Mouse (Mus musculus): ENCODE data around the gene Arhgap27. TPM values are rescaled to one million over a fixed set of nuclear protein-coding genes. Genes with fewer than 3 reads are reported as not detected.

Arhgap27 gene
- polyA plus RNA-seq, 1 experiment from 2014 or later, result 3.4 TPM

DNA sequence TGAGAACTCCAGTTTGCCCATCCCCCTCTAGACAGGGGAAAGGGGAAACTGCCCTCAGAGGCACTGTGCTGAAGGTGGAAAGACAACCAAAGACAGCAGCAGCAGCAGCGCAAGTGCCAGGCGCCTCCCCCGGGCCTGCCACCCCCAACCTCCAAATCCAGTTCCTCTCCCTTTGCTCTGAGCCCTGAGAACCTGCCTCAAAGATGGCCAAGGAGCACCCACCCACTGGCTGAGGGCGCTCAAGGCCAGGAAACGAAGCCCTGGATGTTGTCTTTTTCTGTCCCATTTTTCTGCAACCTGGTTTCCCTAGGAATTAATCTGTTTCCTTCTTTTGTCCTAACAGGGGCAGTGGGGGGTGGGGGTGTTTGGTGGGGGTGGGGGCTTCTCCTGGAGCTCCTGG, 843 bp upstream of the Arhgap27 start:
- H3K27me3 ChIP-seq (ENCODE audit: control insufficient read depth, insufficient read depth, low read length), result peaks cover 45% of the 10 kb centered on the region
- no peak overlapping the region for H3K9ac ChIP-seq (ENCODE audit: low read depth, low read length)
- no peak for ATAC-seq (replicated peaks; ENCODE audit: insufficient number of reproducible peaks, low FRiP score, low TSS enrichment)
- 0 out of 2 replicates have a peak overlapping the region, but pooled peaks have one; percentile 13 for H3K27ac ChIP-seq (ENCODE audit: low read depth, low read length)
- WGBS (ENCODE audit: insufficient replicate concordance), result 34% methylated on average over 5 of the region's 5 CpGs
- no peak overlapping the region for H3K4me3 ChIP-seq (ENCODE audit: low read depth, low read length)
- no peak overlapping the region; the same call in 1 of the 2 replicates for H3K4me2 ChIP-seq
- no peaks in the 10 kb centered on the region; the same call in 1 of the 2 replicates for H3K36me3 ChIP-seq (ENCODE audit: control insufficient read depth, insufficient read depth, low read length)
- H3K4me1 ChIP-seq (ENCODE audit: control insufficient read depth, insufficient read depth, low read length), result peaks cover 26% of the 10 kb centered on the region
- no peaks in the 10 kb centered on the region for H3K9me3 ChIP-seq (replicated peaks; ENCODE audit: control insufficient read depth, low read length)

GRCm38 (mm10) chr11:103362521-103363181, 841 bp downstream of the Arhgap27 start:
- Histone ChIP-seq H3K4me3 (ENCODE audit: low read depth, low read length) (peak overlapping the region; percentile 53), H3K27me3 (ENCODE audit: control insufficient read depth, insufficient read depth, low read length) (peaks cover 55% of the 10 kb centered on the region), H3K36me3 (ENCODE audit: control insufficient read depth, insufficient read depth, low read length) (no peaks in the 10 kb centered on the region; the same call in 1 of the 2 replicates), H3K27ac (ENCODE audit: low read depth, low read length) (peak overlapping the region; percentile 70), H3K4me1 (ENCODE audit: control insufficient read depth, insufficient read depth, low read length) (peaks cover 26% of the 10 kb centered on the region), H3K4me2 (peak overlapping the region; percentile 93), H3K9me3 (replicated peaks; ENCODE audit: control insufficient read depth, low read length) (no peaks in the 10 kb centered on the region), H3K9ac (ENCODE audit: low read depth, low read length) (peak overlapping the region; percentile 70)
- no peak for ATAC-seq (replicated peaks; ENCODE audit: insufficient number of reproducible peaks, low FRiP score, low TSS enrichment)
- WGBS (ENCODE audit: insufficient replicate concordance), result under 1% methylated on average over 33 of the region's 33 CpGs

GRCm38 (mm10) chr11:103362054-103362432, 1.4 kb downstream of the Arhgap27 start:
- Histone ChIP-seq H3K36me3 (ENCODE audit: control insufficient read depth, insufficient read depth, low read length) (no peaks in the 10 kb centered on the region; the same call in 1 of the 2 replicates), H3K4me2 (peak overlapping the region; percentile 93), H3K27ac (ENCODE audit: low read depth, low read length) (no peak overlapping the region), H3K9me3 (replicated peaks; ENCODE audit: control insufficient read depth, low read length) (no peaks in the 10 kb centered on the region), H3K27me3 (ENCODE audit: control insufficient read depth, insufficient read depth, low read length) (peaks cover 59% of the 10 kb centered on the region), H3K9ac (ENCODE audit: low read depth, low read length) (no peak overlapping the region), H3K4me1 (ENCODE audit: control insufficient read depth, insufficient read depth, low read length) (peaks cover 26% of the 10 kb centered on the region), H3K4me3 (ENCODE audit: low read depth, low read length) (peak overlapping the region; percentile 53)
- 0 out of 2 replicates have a peak, but pooled peaks have one; percentile 16 for ATAC-seq (replicated peaks; ENCODE audit: insufficient number of reproducible peaks, low FRiP score, low TSS enrichment)
- WGBS (ENCODE audit: insufficient replicate concordance), result 2% methylated on average over 13 of the region's 13 CpGs

DNA sequence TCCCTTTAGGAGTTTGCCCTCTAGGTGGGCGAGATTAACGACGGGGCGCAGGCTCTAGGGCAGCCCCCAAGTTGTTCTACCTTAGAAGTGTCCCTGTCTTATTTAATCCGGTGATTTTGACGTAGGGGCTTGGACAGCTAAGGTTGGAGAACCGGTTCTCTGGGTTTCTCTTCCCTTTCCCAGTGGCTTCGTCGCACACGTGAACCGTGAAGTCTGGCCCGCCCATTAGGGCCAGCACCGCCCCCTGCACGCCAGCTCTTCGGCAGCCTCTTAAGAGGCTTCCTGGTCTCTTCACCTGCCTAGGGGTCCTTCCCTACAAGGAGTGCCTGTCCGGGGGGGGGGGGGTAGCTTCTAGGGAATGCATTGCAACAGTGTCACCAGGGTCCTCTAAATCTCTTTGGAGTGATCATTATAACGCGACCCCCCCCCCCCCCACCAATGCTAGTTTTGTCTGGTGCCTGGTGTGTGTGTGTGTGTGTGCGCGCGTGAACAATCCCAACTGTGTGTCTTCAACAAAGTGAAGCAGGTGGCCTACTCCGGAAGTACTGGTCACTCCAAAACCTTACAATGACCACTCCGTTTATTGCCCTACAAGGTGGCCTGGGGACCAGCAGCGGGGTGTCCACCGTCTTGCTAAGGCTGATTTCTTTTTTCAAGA, 2.0 kb downstream of the Arhgap27 start:
- no peak for ATAC-seq (replicated peaks; ENCODE audit: insufficient number of reproducible peaks, low FRiP score, low TSS enrichment)
- no peak overlapping the region for H3K9ac ChIP-seq (ENCODE audit: low read depth, low read length)
- peaks cover 26% of the 10 kb centered on the region for H3K4me1 ChIP-seq (ENCODE audit: control insufficient read depth, insufficient read depth, low read length)
- no peak overlapping the region for H3K27ac ChIP-seq (ENCODE audit: low read depth, low read length)
- H3K27me3 ChIP-seq (ENCODE audit: control insufficient read depth, insufficient read depth, low read length), result peaks cover 63% of the 10 kb centered on the region
- 4% methylated on average over 25 of the region's 25 CpGs for WGBS (ENCODE audit: insufficient replicate concordance)
- peak overlapping the region; percentile 53 for H3K4me3 ChIP-seq (ENCODE audit: low read depth, low read length)
- H3K9me3 ChIP-seq (replicated peaks; ENCODE audit: control insufficient read depth, low read length), result no peaks in the 10 kb centered on the region
- H3K4me2 ChIP-seq, result peak overlapping the region; percentile 93
- no peaks in the 10 kb centered on the region; the same call in 1 of the 2 replicates for H3K36me3 ChIP-seq (ENCODE audit: control insufficient read depth, insufficient read depth, low read length)

- Histone ChIP-seq H3K27me3 (ENCODE audit: control insufficient read depth, insufficient read depth, low read length) (peaks cover 71% of the 10 kb centered on the region), H3K36me3 (ENCODE audit: control insufficient read depth, insufficient read depth, low read length) (no peaks in the 10 kb centered on the region), H3K4me3 (ENCODE audit: low read depth, low read length) (peak overlapping the region; percentile 55), H3K27ac (ENCODE audit: low read depth, low read length) (no peak overlapping the region), H3K4me2 (peak overlapping the region; percentile 93), H3K4me1 (ENCODE audit: control insufficient read depth, insufficient read depth, low read length) (peaks cover 32% of the 10 kb centered on the region), H3K9me3 (replicated peaks; ENCODE audit: control insufficient read depth, low read length) (no peaks in the 10 kb centered on the region), H3K9ac (ENCODE audit: low read depth, low read length) (peak overlapping the region; percentile 70)
- ATAC-seq (replicated peaks; ENCODE audit: insufficient number of reproducible peaks, low FRiP score, low TSS enrichment), result no peak
- 3% methylated on average over 47 of the region's 48 CpGs for whole genome bisulfite sequencing (ENCODE audit: insufficient replicate concordance)
Observed at GRCm38 (mm10) chr11:103360661-103361081, 2.8 kb downstream of the Arhgap27 start.

DNA sequence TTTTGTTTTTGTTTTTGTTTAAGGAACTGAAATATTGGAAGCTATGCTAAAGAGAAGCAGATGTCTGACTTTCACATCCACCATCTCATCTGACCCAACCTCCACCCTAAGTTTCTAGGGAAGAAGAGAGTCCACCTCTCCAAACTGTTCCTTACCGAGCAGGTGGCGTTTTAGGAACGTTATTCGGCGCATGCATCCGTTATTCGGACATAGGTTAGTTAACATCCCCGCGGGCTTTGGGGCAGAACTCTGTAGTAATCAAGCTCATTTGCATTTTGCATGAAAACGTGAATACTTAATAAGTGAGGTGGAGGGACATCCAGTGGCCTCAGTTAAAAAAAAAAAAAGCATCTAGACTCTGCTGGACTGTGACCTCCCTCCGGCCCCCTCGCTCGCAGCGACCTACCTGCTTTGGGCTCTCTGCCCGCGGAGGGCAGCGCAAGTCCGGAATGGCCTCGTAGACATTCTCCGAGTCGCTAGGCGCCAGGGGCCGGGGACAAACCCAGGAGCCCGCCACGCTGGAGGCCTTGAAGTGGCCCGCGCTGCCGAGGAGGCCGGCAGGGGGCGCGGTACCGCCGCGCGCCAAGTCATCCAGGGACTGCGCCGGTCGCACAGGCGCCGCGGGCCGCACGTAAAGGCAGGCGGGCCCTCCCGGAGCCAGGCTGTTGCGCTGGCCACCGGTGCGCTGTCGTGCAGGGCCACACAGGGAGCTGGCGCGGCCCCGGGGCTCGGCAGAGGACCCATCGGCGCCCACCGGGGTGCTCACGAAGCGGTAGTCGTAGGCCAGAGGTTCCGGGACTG, 3.5 kb downstream of the Arhgap27 start:
- H3K27ac ChIP-seq (ENCODE audit: low read depth, low read length), result no peak overlapping the region
- H3K9me3 ChIP-seq (replicated peaks; ENCODE audit: control insufficient read depth, low read length), result no peaks in the 10 kb centered on the region
- peak overlapping the region; percentile 55 for H3K4me3 ChIP-seq (ENCODE audit: low read depth, low read length)
- no peaks in the 10 kb centered on the region for H3K36me3 ChIP-seq (ENCODE audit: control insufficient read depth, insufficient read depth, low read length)
- H3K4me1 ChIP-seq (ENCODE audit: control insufficient read depth, insufficient read depth, low read length), result peaks cover 33% of the 10 kb centered on the region
- WGBS (ENCODE audit: insufficient replicate concordance), result 2% methylated on average over 58 of the region's 60 CpGs
- H3K27me3 ChIP-seq (ENCODE audit: control insufficient read depth, insufficient read depth, low read length), result peaks cover 71% of the 10 kb centered on the region
- peak overlapping the region; percentile 70 for H3K9ac ChIP-seq (ENCODE audit: low read depth, low read length)
- H3K4me2 ChIP-seq, result peak overlapping the region; percentile 93
- ATAC-seq (replicated peaks; ENCODE audit: insufficient number of reproducible peaks, low FRiP score, low TSS enrichment), result 0 out of 2 replicates have a peak, but pooled peaks have one; percentile 25

DNA sequence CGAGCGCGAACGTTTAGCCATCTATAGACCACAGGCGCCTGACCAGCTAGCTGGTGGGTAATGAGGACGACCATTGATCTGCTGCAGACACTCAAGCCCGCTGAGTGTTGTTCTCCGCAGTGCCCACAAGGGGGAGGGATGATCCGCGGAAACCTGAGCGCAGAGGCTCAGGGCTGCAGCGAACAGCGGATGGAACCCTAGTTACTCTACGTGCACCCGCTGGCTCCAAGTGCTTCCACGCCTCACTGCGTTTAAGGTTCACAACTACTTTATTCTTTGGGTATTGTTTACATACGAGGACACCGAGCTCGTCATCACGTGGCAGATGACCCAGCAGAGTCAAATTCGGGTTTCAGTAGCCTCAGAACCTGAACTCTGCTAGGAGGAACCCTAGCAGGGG, 4.4 kb downstream of the Arhgap27 start:
- no peaks in the 10 kb centered on the region for H3K36me3 ChIP-seq (ENCODE audit: control insufficient read depth, insufficient read depth, low read length)
- no peak for ATAC-seq (replicated peaks; ENCODE audit: insufficient number of reproducible peaks, low FRiP score, low TSS enrichment)
- no peak overlapping the region for H3K9ac ChIP-seq (ENCODE audit: low read depth, low read length)
- H3K4me1 ChIP-seq (ENCODE audit: control insufficient read depth, insufficient read depth, low read length), result peaks cover 33% of the 10 kb centered on the region
- H3K27ac ChIP-seq (ENCODE audit: low read depth, low read length), result no peak overlapping the region
- no peak overlapping the region for H3K4me3 ChIP-seq (ENCODE audit: low read depth, low read length)
- peaks cover 71% of the 10 kb centered on the region for H3K27me3 ChIP-seq (ENCODE audit: control insufficient read depth, insufficient read depth, low read length)
- no peaks in the 10 kb centered on the region for H3K9me3 ChIP-seq (replicated peaks; ENCODE audit: control insufficient read depth, low read length)
- peak overlapping the region; percentile 52 for H3K4me2 ChIP-seq
- 3% methylated on average over 22 of the region's 22 CpGs for WGBS (ENCODE audit: insufficient replicate concordance)

DNA sequence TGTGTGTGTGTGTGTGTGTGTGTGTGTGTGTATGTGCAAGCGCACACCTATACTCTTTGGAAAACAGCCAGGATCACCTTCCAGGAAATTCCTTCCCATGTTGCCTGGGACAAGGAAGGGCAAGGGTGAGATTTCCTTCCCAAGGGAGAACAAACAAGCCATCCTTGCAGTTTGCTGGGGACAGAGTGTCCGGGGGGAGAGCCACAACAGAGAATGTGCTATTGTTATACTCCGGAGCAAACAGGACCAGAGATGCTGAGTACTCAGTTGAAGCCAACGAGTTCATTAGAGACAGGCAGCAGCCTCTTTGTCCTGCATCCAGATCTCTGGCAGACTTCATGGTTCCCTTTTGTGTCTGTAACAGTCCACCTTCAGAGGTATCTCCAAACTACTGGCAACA, 5.2 kb downstream of the Arhgap27 start:
- Histone ChIP-seq H3K9ac (ENCODE audit: low read depth, low read length) (no peak overlapping the region), H3K4me3 (ENCODE audit: low read depth, low read length) (no peak overlapping the region), H3K4me2 (no peak overlapping the region), H3K27ac (ENCODE audit: low read depth, low read length) (no peak overlapping the region), H3K9me3 (replicated peaks; ENCODE audit: control insufficient read depth, low read length) (no peaks in the 10 kb centered on the region), H3K27me3 (ENCODE audit: control insufficient read depth, insufficient read depth, low read length) (peaks cover 63% of the 10 kb centered on the region), H3K36me3 (ENCODE audit: control insufficient read depth, insufficient read depth, low read length) (no peaks in the 10 kb centered on the region), H3K4me1 (ENCODE audit: control insufficient read depth, insufficient read depth, low read length) (peaks cover 30% of the 10 kb centered on the region)
- WGBS (ENCODE audit: insufficient replicate concordance), result 68% methylated on average over 4 of the region's 4 CpGs
- no peak for ATAC-seq (replicated peaks; ENCODE audit: insufficient number of reproducible peaks, low FRiP score, low TSS enrichment)
